Mouse (Mus musculus) lung, postnatal 0 days (tissue): ENCODE results near the gene Lyrm4. TPM values are rescaled to one million over a fixed set of nuclear protein-coding genes. Genes with fewer than 3 reads are reported as not detected.
"Not testable (repeated sequence)": the region's sequence is repeated elsewhere in the genome, so short reads cannot be mapped to it uniquely, and the experiment has no call there.

Experiments
- ATAC-seq: fragments of 200-750 bp; cut with Nextera tagmentation; 2 replicates; pipeline ENCODE4 v1.8.0; 2017; ENCODE audit warnings: moderate library complexity
- DNase-seq: peaks from one replicate; pipeline ENCODE4 v3.0.0-alpha.2; 2016; ENCODE audit warnings: low spot score
- H3K27ac ChIP-seq: fragments of 300-500 bp; sonication (generic); 2 replicates; pipeline ENCODE4 v1.5.1; 2014; ENCODE audit warnings: antibody characterized with exemption, mild to moderate bottlenecking, low read length, mixed read lengths
- H3K27me3 ChIP-seq: fragments of 300-500 bp; sonication (generic); replicated peaks from 2 replicates; pipeline ENCODE4 v1.6.1; 2014; ENCODE audit warnings: low read length, mixed read lengths; ENCODE audit not compliant: insufficient read depth
- H3K36me3 ChIP-seq: fragments of 300-500 bp; sonication (generic); 2 replicates; pipeline ENCODE4 v1.6.1; 2014; ENCODE audit warnings: low read length, mixed read lengths; ENCODE audit not compliant: insufficient read depth
- H3K4me1 ChIP-seq: fragments of 300-500 bp; sonication (generic); 2 replicates; pipeline ENCODE4 v1.6.1; 2014; ENCODE audit warnings: antibody characterized with exemption, low read depth, low read length, mixed read lengths; ENCODE audit not compliant: insufficient read depth
- H3K4me2 ChIP-seq: fragments of 300-500 bp; sonication (generic); replicated peaks from 2 replicates; pipeline ENCODE4 v1.6.1; 2014; ENCODE audit warnings: low read depth, mild to moderate bottlenecking, low read length, moderate library complexity, mixed read lengths
- H3K4me3 ChIP-seq: fragments of 300-500 bp; sonication (generic); 2 replicates; pipeline ENCODE4 v1.5.1; 2014; ENCODE audit warnings: low read depth, low read length
- H3K9ac ChIP-seq: fragments of 300-500 bp; sonication (generic); replicated peaks from 2 replicates; pipeline ENCODE4 v1.6.1; 2014; ENCODE audit warnings: low read depth, mild to moderate bottlenecking
- H3K9me3 ChIP-seq: fragments of 300-500 bp; sonication (generic); 2 replicates; pipeline ENCODE4 v1.6.1; 2016; ENCODE audit warnings: low read length, mixed read lengths
- CTCF ChIP-seq: IDR thresholded peaks from 2 replicates; pipeline ENCODE4 v1.5.1; 2016; ENCODE audit warnings: antibody characterized with exemption, mild to moderate bottlenecking
- EP300 ChIP-seq: IDR thresholded peaks from 2 replicates; pipeline ENCODE4 v1.6.1; 2016; ENCODE audit warnings: antibody characterized with exemption, mild to moderate bottlenecking, control low read depth
- WGBS: fragments of 180-500 bp; shearing (Covaris S2); extraction: QIAGEN DNeasy Blood & Tissue Kit; methylation state at CpG from one replicate; pipeline ENCODE4 v1.1.7; 2014; 5-methylcytosine and 5-hydroxymethylcytosine counted together
- polyA plus RNA-seq: library from polyadenylated mRNA; unstranded; fragments of >200 nt; fragmentation: Nextera tagmentation; extraction: Ambion mirVana; gene quantifications from 2 replicates; pipeline ENCODE4 v1.2.1, GENCODE M21; 2015

The Lyrm4 gene
- polyA plus RNA-seq, 1 experiment from 2014 or later = 26.7 TPM

GRCm38 (mm10) chr13:36009981-36010380 lies 107.3 kb downstream of the Lyrm4 start:
- Histone ChIP-seq H3K27ac (no peak overlapping the region), H3K4me1 (no peaks in the 10 kb centered on the region), H3K27me3 (no peaks in the 10 kb centered on the region), H3K9me3 (no peaks in the 10 kb centered on the region), H3K4me3 (no peak overlapping the region), H3K4me2 (no peak overlapping the region), H3K9ac (no peak overlapping the region), H3K36me3 (no peaks in the 10 kb centered on the region)
- no peak for TF ChIP-seq EP300
- TF ChIP-seq CTCF = no peak
- WGBS = 29% methylated on average over 2 of the region's 2 CpGs
- no peak for DNase-seq
- peak; percentile 28 for ATAC-seq

- Histone ChIP-seq H3K27ac (no peak overlapping the region), H3K9me3 (no peaks in the 10 kb centered on the region), H3K36me3 (no peaks in the 10 kb centered on the region), H3K4me2 (no peak overlapping the region), H3K4me3 (no peak overlapping the region), H3K27me3 (no peaks in the 10 kb centered on the region), H3K4me1 (peaks cover under 1% of the 10 kb centered on the region; the same call in 1 of the 2 replicates), H3K9ac (no peak overlapping the region)
- ATAC-seq (no peak), DNase-seq (no peak)
- no peak for TF ChIP-seq CTCF
- 55% methylated on average over 1 of the region's 1 CpGs for WGBS
These were observed 116.5 kb downstream of the Lyrm4 start for GRCm38 (mm10) chr13:36000798-36001197.

GRCm38 (mm10) chr13:35997606-35998005 lies 119.7 kb downstream of the Lyrm4 start:
- Histone ChIP-seq H3K9ac (no peak overlapping the region), H3K36me3 (no peaks in the 10 kb centered on the region), H3K27me3 (no peaks in the 10 kb centered on the region), H3K4me2 (no peak overlapping the region), H3K27ac (no peak overlapping the region), H3K9me3 (no peaks in the 10 kb centered on the region), H3K4me3 (no peak overlapping the region), H3K4me1 (peaks cover 11% of the 10 kb centered on the region; the same call in 1 of the 2 replicates)
- 93% methylated on average over 4 of the region's 4 CpGs for WGBS
- ATAC-seq (no peak), DNase-seq (no peak)
- TF ChIP-seq CTCF = no peak
- no peak for TF ChIP-seq EP300

GRCm38 (mm10) chr13:35995696-35996426 lies 121.5 kb downstream of the Lyrm4 start:
- Histone ChIP-seq H3K4me3 (no peak overlapping the region), H3K27ac (no peak overlapping the region), H3K27me3 (no peaks in the 10 kb centered on the region), H3K4me2 (no peak overlapping the region), H3K9me3 (no peaks in the 10 kb centered on the region), H3K9ac (no peak overlapping the region), H3K36me3 (no peaks in the 10 kb centered on the region), H3K4me1 (peaks cover 11% of the 10 kb centered on the region; the same call in 1 of the 2 replicates)
- TF ChIP-seq EP300 (no peak), CTCF (no peak)
- 80% methylated on average over 2 of the region's 2 CpGs for WGBS
- DNase-seq (peak; percentile 44), ATAC-seq (0 out of 2 replicates have a peak, but pooled peaks have one; percentile 13)

- Histone ChIP-seq H3K36me3 (no peaks in the 10 kb centered on the region), H3K4me2 (no peak overlapping the region), H3K9ac (no peak overlapping the region), H3K4me3 (no peak overlapping the region), H3K27ac (no peak overlapping the region), H3K4me1 (peaks cover 11% of the 10 kb centered on the region; the same call in 1 of the 2 replicates), H3K9me3 (no peaks in the 10 kb centered on the region), H3K27me3 (no peaks in the 10 kb centered on the region)
- WGBS = 88% methylated on average over 3 of the region's 3 CpGs
- TF ChIP-seq EP300 (no peak), CTCF (no peak)
- ATAC-seq (no peak), DNase-seq (no peak)
These were observed 122.1 kb downstream of the Lyrm4 start for GRCm38 (mm10) chr13:35995231-35995630.

- H3K36me3 ChIP-seq = no peaks in the 10 kb centered on the region
- H3K4me3 ChIP-seq = no peak overlapping the region
- H3K27ac ChIP-seq = no peak overlapping the region
- no peaks in the 10 kb centered on the region for H3K27me3 ChIP-seq
- peak; percentile 94 for ATAC-seq
- no peaks in the 10 kb centered on the region for H3K9me3 ChIP-seq
- 28% methylated on average over 8 of the region's 8 CpGs for WGBS
- TF ChIP-seq CTCF = no peak
- peak; percentile 93 for TF ChIP-seq EP300
- H3K4me1 ChIP-seq = peaks cover 11% of the 10 kb centered on the region; the same call in 1 of the 2 replicates
- peak; percentile 95 for DNase-seq
- H3K9ac ChIP-seq = no peak overlapping the region
- H3K4me2 ChIP-seq = no peak overlapping the region
These were observed 123.3 kb downstream of the Lyrm4 start for GRCm38 (mm10) chr13:35994067-35994466.

- not testable (repeated sequence) for H3K9me3 ChIP-seq, ATAC-seq, H3K27me3 ChIP-seq, H3K4me3 ChIP-seq, H3K27ac ChIP-seq, H3K9ac ChIP-seq, DNase-seq, H3K36me3 ChIP-seq, H3K4me2 ChIP-seq
- H3K4me1 ChIP-seq = peaks cover 11% of the 10 kb centered on the region; the same call in 1 of the 2 replicates
- 97% methylated on average over 18 of the region's 21 CpGs for WGBS
These were observed 126.1 kb downstream of the Lyrm4 start for GRCm38 (mm10) chr13:35991185-35991584.
